Mouse (Mus musculus): ENCODE results near the gene Tas2r117.

The Tas2r117 gene

DNA sequence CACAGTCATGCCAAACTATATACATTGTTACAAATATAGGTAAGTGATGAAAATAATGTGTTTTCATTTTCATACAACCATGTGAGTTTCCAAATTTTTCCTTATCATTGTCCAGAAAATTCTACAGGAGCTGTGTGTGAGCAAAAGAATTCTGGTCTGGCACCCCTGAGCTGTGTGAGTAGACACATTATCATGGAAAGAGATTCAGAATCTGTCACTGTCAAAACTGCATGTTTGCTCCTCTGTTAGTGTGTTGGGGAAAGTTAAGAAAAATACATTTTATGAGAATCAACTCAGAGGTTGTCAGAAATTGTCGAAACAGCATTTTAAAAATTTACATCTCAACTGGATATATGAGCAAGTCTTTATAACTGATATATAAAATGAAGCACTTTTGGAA, at the start of gene Tas2r117:
TSS of gene Tas2r117 (plus strand) at position 301 of the 400 bp plus-strand sequence.
- no peak for ATAC-seq (ENCODE audit: low TSS enrichment)

DNA sequence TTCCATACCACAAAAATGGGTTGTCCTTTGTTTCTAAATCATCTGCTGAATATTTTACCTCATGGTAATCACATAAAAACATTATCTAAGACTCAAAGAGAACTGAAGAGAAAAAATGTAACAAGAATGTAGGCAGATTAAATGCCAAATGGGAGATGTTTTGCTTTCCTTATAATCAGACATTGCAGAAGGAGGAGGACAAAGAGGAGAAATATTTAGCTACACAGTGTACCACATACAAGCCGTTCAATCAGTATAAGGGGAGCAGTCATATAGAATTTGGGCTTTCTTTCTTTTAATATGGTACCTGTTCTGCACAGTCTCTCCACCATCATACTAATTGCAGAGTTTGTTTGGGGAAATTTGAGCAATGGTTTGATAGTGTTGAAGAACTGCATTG, 48.2 kb upstream of the Tas2r117 start, which contains the start of gene Tas2r124:
TSS of gene Tas2r124 (plus strand) at position 301 of the 400 bp plus-strand sequence.
- ATAC-seq (ENCODE audit: low TSS enrichment): no peak

DNA sequence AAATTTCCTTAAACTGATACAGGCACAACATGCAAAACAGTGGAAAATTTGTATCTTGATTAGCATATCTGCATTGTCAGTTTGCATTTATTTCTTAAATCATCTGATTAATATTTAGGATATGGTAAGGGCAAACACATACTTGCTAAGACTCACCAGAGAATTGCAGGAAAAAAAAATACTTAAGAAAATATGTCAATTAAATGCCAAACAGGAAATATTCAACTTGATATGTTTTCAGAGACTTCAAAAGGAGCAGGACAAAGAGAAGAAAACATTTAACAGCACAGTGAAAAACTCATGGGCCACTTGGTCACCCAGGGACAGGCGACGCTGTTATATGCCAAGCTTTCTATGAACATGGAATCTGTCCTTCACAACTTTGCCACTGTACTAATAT, 40.8 kb upstream of the Tas2r117 start, which contains the start of gene Tas2r102:
TSS of gene Tas2r102 (plus strand) at position 301 of the 400 bp plus-strand sequence.
- ATAC-seq (ENCODE audit: low TSS enrichment): no peak

DNA sequence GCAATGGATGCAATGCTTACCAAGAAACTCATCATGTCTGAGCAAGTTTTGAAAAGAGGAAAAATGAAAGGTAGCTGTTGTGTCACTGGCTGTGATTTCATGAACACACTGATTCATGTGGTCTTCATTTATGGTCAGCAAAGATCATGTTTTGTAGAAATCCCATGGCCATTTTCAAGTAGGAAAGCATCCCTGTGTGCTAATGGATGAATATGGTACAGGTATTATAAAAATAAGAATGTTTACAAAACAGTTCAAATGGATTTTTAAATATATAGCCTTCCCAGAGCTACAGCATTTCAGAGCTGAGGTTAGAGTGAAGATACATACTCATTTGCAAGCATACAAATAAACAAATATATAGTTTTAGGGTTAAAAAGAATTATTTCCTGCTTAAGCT, 24.6 kb upstream of the Tas2r117 start, which contains the start of gene Tas2r136:
TSS of gene Tas2r136 (minus strand) at position 101 of the 400 bp plus-strand sequence.
- no peak for ATAC-seq (ENCODE audit: low TSS enrichment)

DNA sequence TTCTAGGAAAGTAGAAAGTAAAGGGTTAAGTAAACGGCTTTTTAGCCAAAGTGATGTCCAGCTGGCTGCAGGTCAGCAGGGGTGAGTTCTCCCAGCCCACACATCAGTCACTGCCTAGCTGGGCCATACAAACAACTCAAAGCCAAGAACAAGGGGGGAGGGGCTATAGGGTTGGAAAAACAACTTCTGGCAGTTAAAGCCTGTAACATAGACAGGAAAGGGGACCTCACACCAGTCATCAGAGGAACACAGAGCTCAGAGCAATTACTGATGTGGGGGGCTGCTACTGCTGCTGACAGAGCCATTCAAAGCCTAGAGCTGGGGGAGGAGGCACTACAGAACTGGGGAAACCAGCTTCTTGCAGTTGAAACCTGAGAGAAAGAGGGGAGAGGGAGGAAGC, 7.2 kb upstream of the Tas2r117 start:
- ATAC-seq (ENCODE audit: low TSS enrichment): no peak

DNA sequence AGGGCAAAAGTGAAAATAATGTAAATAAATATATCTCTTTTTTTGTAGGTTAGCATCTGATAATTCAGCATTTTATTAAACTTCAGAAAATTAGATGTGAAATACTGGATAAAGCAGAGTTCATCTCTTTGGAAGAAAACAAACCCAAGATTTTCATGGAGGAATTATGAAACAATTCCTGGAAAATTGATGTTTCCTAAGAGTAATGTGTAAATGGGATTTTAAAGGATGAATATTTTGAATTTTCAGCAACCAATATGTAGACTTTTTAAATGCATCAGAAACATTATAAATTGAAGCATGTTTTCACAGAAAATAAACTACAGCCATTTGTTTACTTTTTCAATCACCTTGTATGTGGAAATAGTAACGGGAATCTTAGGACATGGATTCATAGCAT, 44.2 kb downstream of the Tas2r117 start, which contains the start of gene Tas2r123:
TSS of gene Tas2r123 (plus strand) at position 301 of the 400 bp plus-strand sequence.
- no peak for ATAC-seq (ENCODE audit: low TSS enrichment)

Measured in frontal cortex, adult (tissue).